Comparison of ENCODE assay signal across 24 mouse cellular contexts in the genomic region with DNA sequence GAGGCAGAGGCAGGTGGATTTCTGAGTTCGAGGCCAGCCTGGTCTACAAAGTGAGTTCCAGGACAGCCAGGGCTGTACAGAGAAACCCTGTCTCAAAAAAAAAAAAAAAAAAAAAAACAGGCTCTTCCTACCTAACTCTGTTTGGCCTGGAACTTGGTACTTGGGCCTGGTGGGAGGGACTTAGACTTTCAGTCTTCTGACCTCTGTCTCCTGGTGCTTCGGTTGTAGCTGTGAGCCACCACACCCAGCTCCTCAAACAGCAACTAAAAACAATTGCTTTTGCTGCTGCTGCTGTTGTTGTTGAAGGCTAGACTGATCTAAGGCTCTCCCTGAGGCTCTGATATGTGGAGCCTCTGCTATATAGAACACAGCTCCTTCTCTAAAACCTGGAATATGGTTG. TPM values are rescaled to one million over a fixed set of nuclear protein-coding genes. Genes with fewer than 3 reads are reported as not detected.
DNase-seq lines count a peak whose midpoint lies in the region; ATAC-seq and TF ChIP-seq lines count a peak whose summit lies in the region.
"Had no signal": no experiment of that assay in that cellular context is flagged by ENCODE, and none has a peak within 500 bp of the region (broad histone marks: within the 10 kb centered on the region; RNA-seq: fewer than 3 reads in every experiment).

No protein-coding gene starts in this region.

- 64% methylated on average over 2 of the region's 2 CpGs for WGBS in heart, adult 2 months
- WGBS in heart, embryonic 12.5 days, result 73% methylated on average over 2 of the region's 2 CpGs
- 69% methylated on average over 2 of the region's 2 CpGs for WGBS in kidney, embryonic 15.5 days
- 38% methylated on average over 1 of the region's 2 CpGs for WGBS in stomach, postnatal 0 days

- ATAC-seq in heart, embryonic 12.5 days (ENCODE audit: insufficient number of reproducible peaks, low FRiP score), result no peak
- ATAC-seq in kidney, embryonic 15.5 days (replicated peaks; ENCODE audit: low FRiP score), result no peak
- no peak for ATAC-seq in stomach, postnatal 0 days (ENCODE audit: low FRiP score, low TSS enrichment)
- ATAC-seq: forebrain, embryonic 15.5 days; hindbrain, embryonic 16.5 days had no signal

- peak overlapping the region; percentile 64 for H3K27ac ChIP-seq in heart, adult 2 months
- H3K27ac ChIP-seq in heart, embryonic 12.5 days (ENCODE audit: poor library complexity, severe bottlenecking), result no peak overlapping the region
- H3K27ac ChIP-seq in kidney, embryonic 15.5 days, result no peak overlapping the region
- 0 out of 2 replicates have a peak overlapping the region, but pooled peaks have one; percentile 29 for H3K27ac ChIP-seq in ES-Bruce4 (ENCODE audit: insufficient read depth, low read length)
- H3K27ac ChIP-seq in stomach, postnatal 0 days (replicated peaks), result no peak overlapping the region
- H3K27ac ChIP-seq: embryonic facial prominence, embryonic 12.5 days; forebrain, embryonic 15.5 days; hindbrain, embryonic 12.5 days had no signal

- intact Hi-C loops in heart, adult 2 months (cut with DNase I), result no loop called here

- H3K9ac ChIP-seq in heart, adult 2 months (ENCODE audit: low read depth, low read length), result no peak overlapping the region
- no peak overlapping the region for H3K9ac ChIP-seq in heart, embryonic 12.5 days
- no peak overlapping the region for H3K9ac ChIP-seq in kidney, embryonic 15.5 days
- no peak overlapping the region for H3K9ac ChIP-seq in ES-Bruce4 (ENCODE audit: low read depth, poor library complexity, severe bottlenecking)
- H3K9ac ChIP-seq in stomach, postnatal 0 days (ENCODE audit: low read length), result no peak overlapping the region
- H3K9ac ChIP-seq: embryonic facial prominence, embryonic 12.5 days; forebrain, embryonic 15.5 days; hindbrain, embryonic 12.5 days had no signal

- no peak for TF ChIP-seq POLR2A in heart, adult 2 months (IDR thresholded peaks at IDR 0.05; ENCODE audit: insufficient read depth, low read depth, low read length)
- TF ChIP-seq POLR2A in ES-Bruce4 (IDR thresholded peaks at IDR 0.05; ENCODE audit: insufficient read depth, low read length), result no peak

- no peaks in the 10 kb centered on the region for H3K27me3 ChIP-seq in heart, adult 2 months (ENCODE audit: control insufficient read depth, insufficient read depth, low read length)
- H3K27me3 ChIP-seq in heart, embryonic 12.5 days (replicated peaks), result no peaks in the 10 kb centered on the region
- no peaks in the 10 kb centered on the region for H3K27me3 ChIP-seq in kidney, embryonic 15.5 days
- no peaks in the 10 kb centered on the region for H3K27me3 ChIP-seq in ES-Bruce4 (ENCODE audit: control insufficient read depth, insufficient read depth, low read length, poor library complexity, severe bottlenecking)
- no peaks in the 10 kb centered on the region for H3K27me3 ChIP-seq in stomach, postnatal 0 days (ENCODE audit: control insufficient read depth, insufficient read depth, low read length)
- H3K27me3 ChIP-seq: embryonic facial prominence, embryonic 12.5 days; forebrain, embryonic 15.5 days; hindbrain, embryonic 12.5 days had no signal

- H3K9me3 ChIP-seq in heart, embryonic 12.5 days (replicated peaks), result no peaks in the 10 kb centered on the region
- H3K9me3 ChIP-seq in kidney, embryonic 15.5 days (replicated peaks), result no peaks in the 10 kb centered on the region
- H3K9me3 ChIP-seq in ES-Bruce4 (replicated peaks; ENCODE audit: control insufficient read depth, insufficient read depth, low read length, poor library complexity, severe bottlenecking), result no peaks in the 10 kb centered on the region
- no peaks in the 10 kb centered on the region for H3K9me3 ChIP-seq in stomach, postnatal 0 days (ENCODE audit: control insufficient read depth, low read length)
- H3K9me3 ChIP-seq: embryonic facial prominence, embryonic 12.5 days; forebrain, embryonic 15.5 days; hindbrain, embryonic 12.5 days had no signal

- TF ChIP-seq CTCF in heart, adult 2 months (IDR thresholded peaks at IDR 0.05), result no peak
- no peak for TF ChIP-seq CTCF in ES-Bruce4 (IDR thresholded peaks at IDR 0.05; ENCODE audit: low read depth, low read length)
- TF ChIP-seq CTCF in stomach, postnatal 0 days (IDR thresholded peaks at IDR 0.05; ENCODE audit: low read depth), result no peak

- TF ChIP-seq EP300 in heart, adult 2 months (IDR thresholded peaks at IDR 0.05; ENCODE audit: insufficient read depth, low read depth, low read length), result no peak
- TF ChIP-seq EP300 in ES-Bruce4 (IDR thresholded peaks at IDR 0.05; ENCODE audit: insufficient read depth, low read depth, low read length), result no peak
- no peak for TF ChIP-seq EP300 in stomach, postnatal 0 days (optimal IDR thresholded peaks at IDR 0.05)

- H3K4me2 ChIP-seq in heart, embryonic 12.5 days, result no peak overlapping the region
- no peak overlapping the region for H3K4me2 ChIP-seq in kidney, embryonic 15.5 days
- H3K4me2 ChIP-seq in stomach, postnatal 0 days (replicated peaks; ENCODE audit: low read depth), result no peak overlapping the region
- H3K4me2 ChIP-seq: embryonic facial prominence, embryonic 12.5 days; forebrain, embryonic 15.5 days; hindbrain, embryonic 12.5 days had no signal

- no peak overlapping the region for H3K4me3 ChIP-seq in heart, adult 2 months
- H3K4me3 ChIP-seq in heart, embryonic 12.5 days, result no peak overlapping the region
- H3K4me3 ChIP-seq in kidney, embryonic 15.5 days (replicated peaks), result no peak overlapping the region
- no peak overlapping the region for H3K4me3 ChIP-seq in ES-Bruce4 (ENCODE audit: low read depth, low read length)
- H3K4me3 ChIP-seq in stomach, postnatal 0 days (ENCODE audit: low read depth, low read length), result no peak overlapping the region
- H3K4me3 ChIP-seq: embryonic facial prominence, embryonic 12.5 days; forebrain, embryonic 15.5 days; hindbrain, embryonic 12.5 days had no signal

- DNase-seq in heart, adult 2 months, result peak in 1 of 2 experiments; percentile 12
- peak; percentile 62 for DNase-seq in kidney, adult 9 months
- DNase-seq in ZHBTc4 (ENCODE audit: low read depth, low spot score), result peak; percentile 68
- DNase-seq in frontal cortex, adult 2 months (ENCODE audit: extremely low spot score in 1 of 2, low spot score in 1 of 2), result no peak
- no peak for DNase-seq in stomach, postnatal 0 days (ENCODE audit: low spot score)
- DNase-seq: adrenal gland, postnatal 10 days; cerebellum, adult 11-12 months; cerebellum, adult 9-10 months; cerebellum, postnatal 25 days; gastrocnemius, postnatal 14 days; heart, postnatal 10 days; heart, postnatal 4 days had no signal

- no peaks in the 10 kb centered on the region for H3K36me3 ChIP-seq in heart, adult 2 months (ENCODE audit: control insufficient read depth, insufficient read depth, low read length)
- no peaks in the 10 kb centered on the region for H3K36me3 ChIP-seq in heart, embryonic 12.5 days
- no peaks in the 10 kb centered on the region for H3K36me3 ChIP-seq in kidney, embryonic 15.5 days
- H3K36me3 ChIP-seq in ES-Bruce4 (ENCODE audit: control insufficient read depth, insufficient read depth, low read length, poor library complexity, severe bottlenecking), result no peaks in the 10 kb centered on the region
- H3K36me3 ChIP-seq in stomach, postnatal 0 days (ENCODE audit: control insufficient read depth, insufficient read depth, low read length), result no peaks in the 10 kb centered on the region
- H3K36me3 ChIP-seq: embryonic facial prominence, embryonic 12.5 days; forebrain, embryonic 15.5 days; hindbrain, embryonic 12.5 days had no signal

- H3K79me2 ChIP-seq in heart, adult 2 months (replicated peaks; ENCODE audit: control insufficient read depth, insufficient read depth, low read length), result no peaks in the 10 kb centered on the region

- no peaks in the 10 kb centered on the region for H3K4me1 ChIP-seq in heart, adult 2 months (ENCODE audit: control insufficient read depth, insufficient read depth, low read length)
- H3K4me1 ChIP-seq in heart, embryonic 12.5 days (replicated peaks), result 0 out of 2 replicates have a peak, but pooled peaks cover 3% of the 10 kb centered on the region
- H3K4me1 ChIP-seq in kidney, embryonic 15.5 days, result no peaks in the 10 kb centered on the region
- no peaks in the 10 kb centered on the region for H3K4me1 ChIP-seq in ES-Bruce4 (ENCODE audit: control insufficient read depth, insufficient read depth, low read length)
- H3K4me1 ChIP-seq in stomach, postnatal 0 days (replicated peaks; ENCODE audit: control insufficient read depth, insufficient read depth), result no peaks in the 10 kb centered on the region
- H3K4me1 ChIP-seq: forebrain, embryonic 15.5 days had no signal

RNA-seq across cellular contexts. Expression of a gene that starts 10.9 kb away (rescaled TPM):
- total RNA-seq in heart, adult 2 months (2021), result 1 to 10 TPM in 1 of 2 experiments, under 1 TPM in 1; 0.89 to 1.5 TPM
- polyA plus RNA-seq in heart, adult 2 months (2012; rRNA removed), result 1.0 and 1.2 TPM in 2 replicates
- 0.40 and 0.87 TPM in 2 replicates for polyA plus RNA-seq in heart, embryonic 12.5 days (2016; fragmentation: Nextera tagmentation; extraction: Ambion mirVana)
- polyA plus RNA-seq in kidney, embryonic 15.5 days (2015; fragmentation: Nextera tagmentation; extraction: Ambion mirVana), result 6.8 and 6.9 TPM in 2 replicates
- polyA plus RNA-seq in ES-Bruce4 (2011; ENCODE audit: insufficient read depth, insufficient read length, low read depth, missing spikeins), result not detected in 2 replicates
- polyA plus RNA-seq in frontal cortex, adult 2 months (2012; rRNA removed), result 0.27 and 0.96 TPM in 2 replicates
- 1.2 TPM in 2 replicates for polyA plus RNA-seq in stomach, postnatal 0 days (2015; fragmentation: Nextera tagmentation; extraction: Ambion mirVana)
- total RNA-seq: granulocyte monocyte progenitor cell, adult 5-6 weeks had no signal

RNA-seq across cellular contexts. Expression of a gene that starts 25.0 kb away (rescaled TPM):
- 1 to 10 TPM; 7.6 to 9.9 TPM for total RNA-seq in heart, adult 2 months (2021)
- 0.98 and 2.1 TPM in 2 replicates for polyA plus RNA-seq in heart, adult 2 months (2012; rRNA removed)
- 0.68 and 0.78 TPM in 2 replicates for polyA plus RNA-seq in heart, embryonic 12.5 days (2016; fragmentation: Nextera tagmentation; extraction: Ambion mirVana)
- 4.0 and 4.4 TPM in 2 replicates for polyA plus RNA-seq in kidney, embryonic 15.5 days (2015; fragmentation: Nextera tagmentation; extraction: Ambion mirVana)
- polyA plus RNA-seq in ES-Bruce4 (2011; ENCODE audit: insufficient read depth, insufficient read length, low read depth, missing spikeins), result 0.79 and 1.3 TPM in 2 replicates
- polyA plus RNA-seq in frontal cortex, adult 2 months (2012; rRNA removed), result 3.0 and 3.5 TPM in 2 replicates
- 14.6 and 15.0 TPM in 2 replicates for polyA plus RNA-seq in stomach, postnatal 0 days (2015; fragmentation: Nextera tagmentation; extraction: Ambion mirVana)
- total RNA-seq: granulocyte monocyte progenitor cell, adult 5-6 weeks had no signal

RNA-seq across cellular contexts. Expression of a gene that starts 25.1 kb away (rescaled TPM):
- 10 to 100 TPM; 33.5 to 34.5 TPM for total RNA-seq in heart, adult 2 months (2021)
- 18.0 and 36.8 TPM in 2 replicates for polyA plus RNA-seq in heart, adult 2 months (2012; rRNA removed)
- polyA plus RNA-seq in heart, embryonic 12.5 days (2016; fragmentation: Nextera tagmentation; extraction: Ambion mirVana), result 70.7 and 77.3 TPM in 2 replicates
- polyA plus RNA-seq in kidney, embryonic 15.5 days (2015; fragmentation: Nextera tagmentation; extraction: Ambion mirVana), result 124 and 125 TPM in 2 replicates
- 121 and 135 TPM in 2 replicates for polyA plus RNA-seq in ES-Bruce4 (2011; ENCODE audit: insufficient read depth, insufficient read length, low read depth, missing spikeins)
- 101 and 114 TPM in 2 replicates for polyA plus RNA-seq in frontal cortex, adult 2 months (2012; rRNA removed)
- 24.9 and 26.4 TPM in 2 replicates for polyA plus RNA-seq in stomach, postnatal 0 days (2015; fragmentation: Nextera tagmentation; extraction: Ambion mirVana)

RNA-seq across cellular contexts. Expression of a gene that starts 50.3 kb away (rescaled TPM):
- not detected for total RNA-seq in heart, adult 2 months (2021)
- not detected in 2 replicates for polyA plus RNA-seq in heart, adult 2 months (2012; rRNA removed)
- not detected in 2 replicates for polyA plus RNA-seq in heart, embryonic 12.5 days (2016; fragmentation: Nextera tagmentation; extraction: Ambion mirVana)
- 0.10 TPM in 1 of 2 replicates, not detected in the other for polyA plus RNA-seq in kidney, embryonic 15.5 days (2015; fragmentation: Nextera tagmentation; extraction: Ambion mirVana)
- not detected in 2 replicates for polyA plus RNA-seq in ES-Bruce4 (2011; ENCODE audit: insufficient read depth, insufficient read length, low read depth, missing spikeins)
- 2.2 and 2.4 TPM in 2 replicates for polyA plus RNA-seq in frontal cortex, adult 2 months (2012; rRNA removed)
- 0.18 TPM in 1 of 2 replicates, not detected in the other for polyA plus RNA-seq in stomach, postnatal 0 days (2015; fragmentation: Nextera tagmentation; extraction: Ambion mirVana)
- total RNA-seq: adrenal gland, postnatal 10 days; adrenal gland, postnatal 4 days; ES-E14; granulocyte monocyte progenitor cell, adult 5-6 weeks; heart, postnatal 10 days; heart, postnatal 4 days had no signal
- polyA plus RNA-seq: C2C12; heart, embryonic 14.5 days had no signal

Comparison
In these comparisons a context has a peak if more than half of its experiments do, and no peak if none do; other contexts are left out.
1. H3K27ac ChIP-seq: peak in heart, adult 2 months (single experiment) and ES-Bruce4 (single experiment); none in heart, embryonic 12.5 days (single experiment), kidney, embryonic 15.5 days (single experiment) and stomach, postnatal 0 days (single experiment).
2. DNase-seq: peak in kidney, adult 9 months (single experiment) and ZHBTc4 (single experiment); none in frontal cortex, adult 2 months (0 of 2) and stomach, postnatal 0 days (single experiment).